Mouse (Mus musculus) urinary bladder, postnatal 25 days (tissue): Measurements from ENCODE around the gene Best3.
"Not testable (repeated sequence)": the region's sequence is repeated elsewhere in the genome, so short reads cannot be mapped to it uniquely, and the experiment has no call there.

Source experiments
- DNase-seq: peaks from one replicate; pipeline ENCODE4 v3.0.0; 2022; ENCODE audit warnings: low spot score

Gene Best3

DNA sequence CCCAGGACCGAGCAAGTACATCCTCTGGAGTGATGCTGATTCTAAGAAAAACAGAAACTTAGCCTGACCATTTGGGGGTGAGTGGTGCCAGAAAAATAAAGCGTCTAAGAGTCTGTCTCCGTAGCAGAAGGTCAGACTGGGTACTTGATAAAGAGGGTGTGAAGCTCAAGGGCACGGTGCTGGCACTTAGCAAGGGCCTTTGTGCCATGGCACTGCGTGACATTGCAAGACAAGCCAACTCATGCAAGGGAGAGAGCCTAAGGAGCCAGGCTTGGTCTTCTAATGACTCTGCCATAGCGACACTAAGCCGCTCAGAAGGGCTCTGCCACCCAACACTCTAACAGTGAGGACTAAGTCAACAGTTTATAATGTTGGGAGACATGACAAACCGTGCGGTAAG is 7.3 kb upstream of the Best3 start:
- DNase-seq: no peak

GRCm38 (mm10) chr10:116980273-116980672 is 5.8 kb upstream of the Best3 start:
- DNase-seq: no peak

DNA sequence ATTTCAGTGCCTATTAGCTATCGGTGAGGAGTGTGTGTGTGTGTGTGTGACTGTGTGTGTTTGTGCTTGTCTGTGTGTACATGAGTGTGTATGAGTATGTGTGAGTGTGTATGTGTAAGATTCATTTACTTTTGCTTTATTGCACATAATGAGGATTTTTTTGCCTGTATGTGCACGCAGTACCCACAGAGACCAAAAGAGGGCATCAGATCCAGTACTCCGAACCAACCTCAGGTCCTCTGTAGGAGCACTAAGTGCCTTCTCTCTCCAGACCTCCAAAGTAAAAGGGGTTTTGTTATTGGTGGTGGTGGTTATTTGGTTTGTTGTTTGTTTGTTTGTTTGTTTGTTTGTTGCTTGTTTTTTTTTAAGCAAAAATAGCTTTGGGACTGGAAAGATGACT is 5.2 kb upstream of the Best3 start:
- no peak for DNase-seq

DNA sequence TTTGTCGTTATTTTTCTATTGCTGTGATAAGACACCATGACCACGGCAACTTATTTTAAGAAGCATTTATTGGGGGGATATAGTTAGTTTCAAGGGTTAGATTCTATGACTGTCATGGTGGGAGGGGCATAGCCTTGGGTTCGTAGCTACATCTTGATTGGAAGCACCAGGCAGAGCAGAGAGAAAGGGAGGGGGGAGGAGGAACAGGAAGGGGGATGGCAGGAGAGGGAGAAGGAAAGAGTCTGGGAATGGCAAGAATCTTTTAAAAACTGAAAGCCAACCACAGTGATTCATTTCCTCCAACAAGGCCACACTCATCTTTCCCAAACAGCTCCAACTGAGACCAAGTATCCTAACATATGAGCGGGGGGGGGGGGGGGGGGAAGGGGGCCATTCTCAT is 3.6 kb upstream of the Best3 start:
- no peak for DNase-seq

DNA sequence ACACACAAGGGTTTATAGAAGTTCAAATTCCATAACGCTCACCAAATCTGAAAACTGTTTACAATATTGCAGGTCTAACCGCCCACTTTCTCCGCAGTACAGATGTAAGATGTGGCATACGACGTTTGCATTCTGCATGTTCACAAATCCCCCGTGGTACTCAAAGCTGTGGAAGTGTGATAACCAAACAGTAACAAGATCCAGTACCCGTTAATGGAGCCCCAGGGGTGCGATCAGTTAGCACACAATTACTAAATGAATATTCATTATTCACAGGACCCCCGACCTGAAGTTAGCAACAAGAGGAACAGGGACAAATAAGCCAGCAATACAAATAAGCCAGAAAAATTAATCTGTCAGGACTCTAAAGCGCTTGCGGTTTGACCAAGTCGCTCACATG is 1.3 kb upstream of the Best3 start:
- no peak for DNase-seq

- no peak for DNase-seq
These were observed 7.9 kb downstream of the Best3 start for GRCm38 (mm10) chr10:116993971-116994370.

DNA sequence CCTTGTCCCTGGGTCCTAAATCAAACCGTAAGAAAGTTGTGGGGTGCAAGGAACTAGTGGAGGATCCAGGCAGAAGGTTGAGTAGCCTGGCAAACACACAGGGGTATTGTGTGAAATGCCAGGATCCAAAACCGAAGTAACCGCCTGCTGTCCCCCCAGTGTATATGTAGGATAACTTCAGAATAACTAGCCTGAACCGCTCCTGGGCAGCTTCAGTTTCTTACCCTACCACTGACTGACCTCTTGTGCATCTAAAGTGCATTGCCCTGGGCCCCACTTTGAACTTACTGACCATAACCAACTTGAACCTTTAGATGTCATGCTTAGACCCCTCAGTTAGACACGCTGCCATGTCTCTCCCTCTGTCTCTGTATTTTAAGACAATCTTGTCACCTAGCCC is 9.0 kb downstream of the Best3 start:
- no peak for DNase-seq

- DNase-seq: no peak
These were observed 9.6 kb downstream of the Best3 start for GRCm38 (mm10) chr10:116995584-116996235.

DNA sequence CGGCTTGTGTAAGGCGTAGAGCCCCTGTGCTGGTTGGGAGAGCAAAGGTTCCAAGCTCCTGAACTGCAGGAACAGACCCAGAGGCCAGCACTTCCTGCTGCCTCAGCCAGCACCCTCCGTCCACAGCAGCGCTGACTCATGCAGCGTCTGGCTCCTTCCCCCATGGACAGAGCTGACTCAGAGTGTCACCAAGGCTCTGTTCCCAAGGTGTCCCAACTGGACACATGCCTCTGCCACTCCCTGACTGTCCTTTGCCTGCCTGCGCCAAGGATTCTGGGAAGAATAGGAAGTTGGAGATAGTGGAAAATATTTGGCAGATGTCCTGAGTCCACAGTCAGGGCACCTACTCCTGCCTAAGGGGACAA is 10.1 kb downstream of the Best3 start:
- DNase-seq: peak; percentile 55

- DNase-seq: no peak
These were observed 12.8 kb downstream of the Best3 start for GRCm38 (mm10) chr10:116998716-116999455.

DNA sequence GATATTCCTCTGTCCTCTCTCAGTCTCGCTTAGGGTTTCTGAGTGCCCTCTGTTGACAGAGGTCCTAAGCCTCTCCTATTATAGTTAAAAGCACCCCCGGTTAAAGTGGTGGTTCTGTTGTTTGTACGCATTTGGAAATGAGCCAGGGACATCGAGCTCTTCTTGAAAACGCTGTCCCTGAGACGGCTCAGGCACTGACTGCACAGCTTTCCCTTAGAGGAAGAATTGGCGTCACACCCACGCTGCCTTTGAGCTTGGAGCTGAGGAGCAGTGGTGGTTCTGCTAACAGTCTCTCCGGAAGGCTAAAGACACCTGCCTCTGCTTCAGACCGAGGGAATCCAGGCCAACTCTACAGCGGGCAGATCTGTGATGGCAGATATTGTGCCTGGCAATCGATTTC is 14.9 kb downstream of the Best3 start:
- DNase-seq: no peak

- no peak for DNase-seq
These were observed 18.6 kb downstream of the Best3 start for GRCm38 (mm10) chr10:117004695-117005094.

- DNase-seq: no peak
These were observed 19.8 kb downstream of the Best3 start for GRCm38 (mm10) chr10:117005707-117006464.

GRCm38 (mm10) chr10:117009691-117010090 is 23.6 kb downstream of the Best3 start:
- no peak for DNase-seq

DNA sequence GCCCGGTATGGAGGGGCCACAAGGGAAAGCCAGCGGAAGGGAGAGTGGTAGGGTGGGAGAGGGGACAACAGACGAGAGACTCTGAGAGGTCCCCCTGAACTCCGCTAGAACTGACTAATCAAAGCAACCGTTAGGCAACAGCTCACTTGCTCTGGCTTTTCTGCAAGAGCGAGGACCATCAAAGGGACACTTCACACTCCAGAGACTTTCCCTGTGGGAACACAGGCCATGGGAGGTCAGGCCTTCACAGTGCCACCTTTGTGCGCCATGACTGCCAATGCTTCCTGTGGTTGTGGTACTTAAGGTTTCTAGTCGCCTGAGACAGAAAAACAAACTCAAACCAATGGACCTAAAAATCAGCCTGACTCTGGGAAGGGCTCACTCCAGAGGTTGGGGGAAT is 24.9 kb downstream of the Best3 start:
- DNase-seq: no peak

GRCm38 (mm10) chr10:117013689-117014390 is 27.7 kb downstream of the Best3 start:
- DNase-seq: no peak

GRCm38 (mm10) chr10:117014565-117014964 is 28.5 kb downstream of the Best3 start:
- DNase-seq: no peak

DNA sequence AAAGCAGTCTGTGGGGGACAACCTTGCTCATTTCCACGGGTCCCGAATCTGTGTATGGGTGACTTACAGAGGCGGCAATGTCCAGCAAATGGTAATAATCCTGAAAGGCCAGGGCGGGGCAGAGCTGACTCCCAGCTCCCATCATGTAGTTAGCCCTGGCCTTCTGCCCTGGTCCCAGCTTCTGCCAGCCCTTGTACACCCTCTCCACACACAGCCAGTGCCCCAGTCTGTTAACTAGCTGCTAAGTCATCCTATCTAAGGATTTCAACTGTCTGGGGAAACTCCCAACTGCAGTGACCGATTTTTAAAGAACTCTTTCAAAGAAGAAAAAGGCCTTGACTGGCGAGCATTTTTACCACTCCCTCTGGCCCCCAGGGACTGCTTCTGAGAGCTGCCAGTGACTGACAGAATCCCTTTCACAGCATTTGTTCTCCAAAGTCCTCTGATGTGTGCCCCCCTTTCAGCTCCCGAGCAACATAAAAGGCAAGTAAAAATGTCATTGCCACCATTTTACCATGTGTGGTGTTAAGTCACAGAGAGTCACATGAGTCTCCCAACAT is 32.2 kb downstream of the Best3 start:
- no peak for DNase-seq

DNA sequence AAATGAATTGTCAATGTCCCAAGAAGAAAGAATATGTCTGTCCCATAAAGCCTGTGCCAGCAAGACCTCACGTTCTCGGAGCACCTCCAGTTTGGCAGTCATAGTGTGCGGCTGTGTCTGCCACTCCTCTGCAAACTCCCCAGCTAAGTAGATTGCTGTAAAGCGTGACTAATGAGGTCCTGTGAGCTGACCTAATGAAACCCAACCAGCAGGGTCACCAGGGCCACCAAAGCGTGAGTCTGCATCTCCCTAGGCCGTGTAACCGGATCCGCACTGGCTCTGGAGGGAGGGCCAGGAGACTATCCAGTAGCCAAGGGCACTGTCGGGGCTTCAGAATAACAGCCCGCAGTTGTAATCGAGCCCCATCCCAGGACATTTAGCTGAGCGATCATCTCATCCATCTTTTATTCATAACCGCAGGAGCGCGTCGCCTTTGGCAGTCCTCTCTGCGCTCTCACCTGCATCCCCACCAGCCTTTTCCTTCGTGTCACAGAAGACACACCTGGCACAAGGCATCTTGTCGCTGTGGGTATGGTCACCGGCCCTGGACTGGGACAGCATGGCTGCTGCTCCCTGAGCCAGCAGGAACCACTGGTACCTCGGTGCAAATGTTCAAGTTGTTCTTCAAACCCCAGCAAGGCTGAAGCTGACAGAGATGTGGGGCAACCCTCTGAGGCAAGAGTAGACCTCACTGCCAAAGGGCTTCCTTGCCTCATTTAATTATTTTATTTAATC is 35.1 kb downstream of the Best3 start:
- no peak for DNase-seq

DNA sequence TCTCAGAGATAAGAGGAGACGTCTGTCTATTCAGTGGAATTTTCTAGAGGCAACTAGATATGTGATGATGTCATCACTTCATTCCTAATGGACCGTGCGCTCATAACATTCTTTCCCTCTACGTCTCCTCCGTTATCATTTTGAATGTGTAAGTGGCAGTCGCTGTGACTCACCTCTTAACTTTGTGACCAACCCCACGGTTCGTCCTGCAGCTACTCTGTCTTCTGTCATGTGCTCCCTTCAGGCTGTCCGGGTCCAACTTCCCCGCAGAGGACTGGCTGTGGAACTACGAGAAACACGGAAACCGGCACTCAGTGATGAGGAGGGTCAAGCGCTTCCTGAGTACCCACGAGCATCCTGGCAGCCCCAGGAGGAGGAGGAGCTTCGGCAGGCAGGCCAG is 37.6 kb downstream of the Best3 start:
- DNase-seq: no peak

GRCm38 (mm10) chr10:117025776-117026175 is 39.7 kb downstream of the Best3 start:
- not testable (repeated sequence) for DNase-seq

GRCm38 (mm10) chr10:117026176-117026575 is 40.1 kb downstream of the Best3 start:
- DNase-seq: no peak
